Mouse (Mus musculus) lung, embryonic 16.5 days (tissue): ENCODE measurements at regions not wholly inside any gene's neighbourhood (a gene's known extent, or its start where the extent isn't known, plus 50 kb on each side); places are given as distances from the start of the nearest gene placed in this dataset.

ENCODE experiments used
- ATAC-seq: fragments of 200-750 bp; cut with Nextera tagmentation; 2 replicates; pipeline ENCODE4 v1.8.0; 2017; ENCODE audit warnings: low read depth, mild to moderate bottlenecking, moderate library complexity
- H3K27ac ChIP-seq: fragments of 300-500 bp; sonication (generic); 2 replicates; pipeline ENCODE4 v1.5.1; 2014; ENCODE audit warnings: mild to moderate bottlenecking, control low read depth, low read length
- H3K27me3 ChIP-seq: fragments of 300-500 bp; sonication (generic); 2 replicates; pipeline ENCODE4 v1.6.1; 2014; ENCODE audit warnings: low read depth, low read length, mixed read lengths; ENCODE audit not compliant: control insufficient read depth, insufficient read depth
- H3K36me3 ChIP-seq: fragments of 300-500 bp; sonication (generic); 2 replicates; pipeline ENCODE4 v1.6.1; 2014; ENCODE audit warnings: low read length; ENCODE audit not compliant: control insufficient read depth, insufficient read depth
- H3K4me1 ChIP-seq: fragments of 300-500 bp; sonication (generic); replicated peaks from 2 replicates; pipeline ENCODE4 v1.6.1; 2014; ENCODE audit warnings: low read length, mixed read lengths; ENCODE audit not compliant: control insufficient read depth, insufficient read depth
- H3K4me2 ChIP-seq: fragments of 300-500 bp; sonication (generic); 2 replicates; pipeline ENCODE4 v1.6.1; 2014; ENCODE audit warnings: low read depth, low read length, control low read depth
- H3K4me3 ChIP-seq: fragments of 300-500 bp; sonication (generic); 2 replicates; pipeline ENCODE4 v1.5.1; 2014; ENCODE audit warnings: mild to moderate bottlenecking, low read length, control low read depth
- H3K9ac ChIP-seq: fragments of 300-500 bp; sonication (generic); 2 replicates; pipeline ENCODE4 v1.6.1; 2014; ENCODE audit warnings: low read length, control low read depth
- H3K9me3 ChIP-seq: fragments of 300-500 bp; sonication (generic); 2 replicates; pipeline ENCODE4 v1.6.1; 2016; ENCODE audit warnings: low read length; ENCODE audit not compliant: control insufficient read depth
- WGBS: fragments of 180-500 bp; shearing (Covaris S2); extraction: QIAGEN DNeasy Blood & Tissue Kit; methylation state at CpG from one replicate; pipeline ENCODE4 v1.1.7; 2014; 5-methylcytosine and 5-hydroxymethylcytosine counted together

GRCm38 (mm10) chr11:114152716-114153115, 85.9 kb upstream of the Sdk2 start:
- Histone ChIP-seq H3K27ac (no peak overlapping the region), H3K36me3 (no peaks in the 10 kb centered on the region), H3K4me1 (no peaks in the 10 kb centered on the region; the same call in 1 of the 2 replicates), H3K9ac (no peak overlapping the region), H3K9me3 (no peaks in the 10 kb centered on the region), H3K27me3 (no peaks in the 10 kb centered on the region), H3K4me3 (no peak overlapping the region), H3K4me2 (no peak overlapping the region)
- ATAC-seq = no peak
- WGBS = 60% methylated on average over 15 of the region's 15 CpGs

DNA sequence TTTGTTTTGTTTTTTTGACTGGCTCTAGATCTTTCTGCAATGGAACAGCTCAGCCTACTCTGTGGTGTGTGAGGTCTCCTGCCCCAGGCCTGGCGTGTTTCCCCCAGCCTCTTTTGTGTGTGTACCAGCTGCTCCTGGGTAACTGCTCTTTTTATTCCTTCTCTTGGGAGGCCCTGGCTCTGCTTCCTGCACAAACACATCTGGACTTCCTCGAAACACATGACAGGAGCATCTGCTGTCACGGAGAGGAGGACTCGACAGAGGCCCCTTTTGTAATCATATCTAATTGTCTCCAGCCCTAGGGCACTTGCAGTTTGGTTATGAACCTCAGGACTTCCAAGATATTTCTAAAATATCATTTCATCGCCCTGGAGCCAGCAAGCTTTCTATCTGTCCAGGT, 79.5 kb upstream of the Sdk2 start:
- ATAC-seq = no peak
- H3K27me3 ChIP-seq = no peaks in the 10 kb centered on the region
- H3K36me3 ChIP-seq = no peaks in the 10 kb centered on the region
- H3K4me1 ChIP-seq = no peaks in the 10 kb centered on the region
- no peak overlapping the region for H3K4me3 ChIP-seq
- no peaks in the 10 kb centered on the region for H3K9me3 ChIP-seq
- 38% methylated on average over 5 of the region's 5 CpGs for WGBS
- H3K9ac ChIP-seq = no peak overlapping the region
- H3K4me2 ChIP-seq = no peak overlapping the region
- H3K27ac ChIP-seq = no peak overlapping the region

- Histone ChIP-seq H3K27me3 (no peaks in the 10 kb centered on the region), H3K4me1 (no peaks in the 10 kb centered on the region), H3K9ac (no peak overlapping the region), H3K4me2 (no peak overlapping the region), H3K36me3 (no peaks in the 10 kb centered on the region), H3K4me3 (no peak overlapping the region), H3K9me3 (no peaks in the 10 kb centered on the region), H3K27ac (no peak overlapping the region)
- WGBS = 59% methylated on average over 8 of the region's 8 CpGs
- no peak for ATAC-seq
These were observed 62.4 kb upstream of the Sdk2 start for GRCm38 (mm10) chr11:114129270-114129669.

- ATAC-seq = no peak
- Histone ChIP-seq H3K36me3 (no peaks in the 10 kb centered on the region), H3K4me3 (no peak overlapping the region), H3K27me3 (no peaks in the 10 kb centered on the region), H3K4me2 (no peak overlapping the region), H3K27ac (no peak overlapping the region), H3K9ac (no peak overlapping the region), H3K9me3 (no peaks in the 10 kb centered on the region), H3K4me1 (no peaks in the 10 kb centered on the region)
- WGBS = 73% methylated on average over 8 of the region's 8 CpGs
These were observed 62.0 kb upstream of the Sdk2 start for GRCm38 (mm10) chr11:114128841-114129240.

DNA sequence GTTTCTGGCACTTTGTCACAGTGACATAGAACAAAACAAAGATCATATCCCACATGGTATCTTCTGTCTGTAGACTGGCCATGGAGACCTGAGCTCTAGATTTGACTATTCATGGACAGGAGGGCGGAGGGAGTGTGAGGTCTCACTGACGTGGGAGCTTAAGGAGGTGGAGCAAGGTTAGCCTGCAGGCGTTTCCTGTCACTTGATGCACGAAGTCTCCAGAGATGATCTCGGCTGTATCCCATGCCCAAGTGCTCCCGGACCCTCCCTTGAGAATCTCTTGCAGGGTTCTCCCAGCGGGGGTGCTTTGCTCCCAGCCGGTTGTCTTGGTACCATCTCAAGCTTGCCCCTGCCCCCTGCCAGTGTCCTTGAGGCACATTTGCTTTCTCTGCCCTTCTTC, 60.6 kb upstream of the Sdk2 start:
- 21% methylated on average over 8 of the region's 8 CpGs for WGBS
- H3K9me3 ChIP-seq = no peaks in the 10 kb centered on the region
- no peak overlapping the region for H3K27ac ChIP-seq
- H3K4me2 ChIP-seq = no peak overlapping the region
- no peaks in the 10 kb centered on the region for H3K4me1 ChIP-seq
- H3K9ac ChIP-seq = no peak overlapping the region
- H3K4me3 ChIP-seq = no peak overlapping the region
- no peak for ATAC-seq
- H3K27me3 ChIP-seq = no peaks in the 10 kb centered on the region
- H3K36me3 ChIP-seq = no peaks in the 10 kb centered on the region

- H3K4me3 ChIP-seq = no peak overlapping the region
- no peak overlapping the region for H3K9ac ChIP-seq
- no peaks in the 10 kb centered on the region for H3K9me3 ChIP-seq
- no peaks in the 10 kb centered on the region for H3K27me3 ChIP-seq
- 35% methylated on average over 13 of the region's 13 CpGs for WGBS
- H3K27ac ChIP-seq = no peak overlapping the region
- H3K4me1 ChIP-seq = no peaks in the 10 kb centered on the region
- H3K36me3 ChIP-seq = no peaks in the 10 kb centered on the region
- ATAC-seq = no peak
- no peak overlapping the region for H3K4me2 ChIP-seq
These were observed 55.3 kb upstream of the Sdk2 start for GRCm38 (mm10) chr11:114122175-114122574.

- ATAC-seq = no peak
- H3K4me3 ChIP-seq = no peak overlapping the region
- 79% methylated on average over 9 of the region's 9 CpGs for WGBS
- no peak overlapping the region for H3K9ac ChIP-seq
- H3K4me1 ChIP-seq = no peaks in the 10 kb centered on the region
- H3K27ac ChIP-seq = no peak overlapping the region
- H3K9me3 ChIP-seq = no peaks in the 10 kb centered on the region
- H3K4me2 ChIP-seq = no peak overlapping the region
- no peaks in the 10 kb centered on the region for H3K27me3 ChIP-seq
- no peaks in the 10 kb centered on the region for H3K36me3 ChIP-seq
These were observed 52.3 kb upstream of the Sdk2 start for GRCm38 (mm10) chr11:114119135-114119534.
